Mouse (Mus musculus): ENCODE data around the gene Fitm1. TPM values are rescaled to one million over a fixed set of nuclear protein-coding genes. Genes with fewer than 3 reads are reported as not detected.
A peak's percentile ranks its signal among the peaks of the same experiment; 100 is the strongest.

Fitm1 gene
- total RNA-seq, 2 experiments from 2014 or later, result not detected

GRCm38 (mm10) chr14:55589771-55590448 is 14.5 kb downstream of the Fitm1 start:
- DNase-seq (ENCODE audit: low spot score in 2 of 2), result no peak
- intact Hi-C loops (cut with DNase I), result loop anchor here (2.0 kb wide), 1 partner anchor 29 kb away; the partner anchor contains the start of genes A730061H03Rik and Dcaf11

- intact Hi-C loops (cut with DNase I), result loop anchor here (2.0 kb wide), 1 partner anchor 30 kb away; the partner anchor contains the start of genes A730061H03Rik and Dcaf11
- DNase-seq (ENCODE audit: low spot score in 2 of 2), result peak; percentile 88 to 91
Measured at GRCm38 (mm10) chr14:55590748-55591330, 15.4 kb downstream of the Fitm1 start, which contains the start of gene Psme2. Gene Psme2 (minus strand): TSS chr14:55591113.

- DNase-seq (ENCODE audit: low spot score in 2 of 2), result peak; percentile 91 to 93
- intact Hi-C loops (cut with DNase I), result loop anchor here (2.0 kb wide), 1 partner anchor 31 kb away; the partner anchor contains the start of genes A730061H03Rik and Dcaf11
Measured at GRCm38 (mm10) chr14:55591331-55591891, 16.0 kb downstream of the Fitm1 start, which contains the start of gene Rnf31. Gene Rnf31 (plus strand): TSS chr14:55591708.

- intact Hi-C loops (cut with DNase I), result no loop called here
- no peak for DNase-seq (ENCODE audit: low spot score in 2 of 2)
Measured at GRCm38 (mm10) chr14:55592226-55592625, 16.8 kb downstream of the Fitm1 start.

- DNase-seq (ENCODE audit: low spot score in 2 of 2), result no peak
- intact Hi-C loops (cut with DNase I), result no loop called here
Measured at GRCm38 (mm10) chr14:55596036-55596690, 20.7 kb downstream of the Fitm1 start.

GRCm38 (mm10) chr14:55598521-55599390 is 23.3 kb downstream of the Fitm1 start:
- intact Hi-C loops (cut with DNase I), result no loop called here
- no peak for DNase-seq (ENCODE audit: low spot score in 2 of 2)

- intact Hi-C loops (cut with DNase I), result no loop called here
- no peak for DNase-seq (ENCODE audit: low spot score in 2 of 2)
Measured at GRCm38 (mm10) chr14:55603271-55603632, 27.8 kb downstream of the Fitm1 start, which contains the start of gene Irf9. Gene Irf9 (plus strand): TSS chr14:55603571.

GRCm38 (mm10) chr14:55603633-55604576 is 28.5 kb downstream of the Fitm1 start:
- intact Hi-C loops (cut with DNase I), result no loop called here
- DNase-seq (ENCODE audit: low spot score in 2 of 2), result peak; percentile 73 to 84

- no peak for DNase-seq (ENCODE audit: low spot score in 2 of 2)
- intact Hi-C loops (cut with DNase I), result no loop called here
Measured at GRCm38 (mm10) chr14:55604823-55605222, 29.4 kb downstream of the Fitm1 start.

- intact Hi-C loops (cut with DNase I), result no loop called here
- no peak for DNase-seq (ENCODE audit: low spot score in 2 of 2)
Measured at GRCm38 (mm10) chr14:55605743-55606459, 30.5 kb downstream of the Fitm1 start.

- intact Hi-C loops (cut with DNase I), result no loop called here
Measured at GRCm38 (mm10) chr14:55608339-55608738, 32.9 kb downstream of the Fitm1 start.

GRCm38 (mm10) chr14:55613346-55613745 is 37.9 kb downstream of the Fitm1 start:
- no peak for DNase-seq (ENCODE audit: low spot score in 2 of 2)
- intact Hi-C loops (cut with DNase I), result no loop called here

More at GRCm38 (mm10) chr14:55608339-55608738, 32.9 kb downstream of the Fitm1 start:
- no peak for DNase-seq (ENCODE audit: low spot score in 2 of 2)

- intact Hi-C loops (cut with DNase I), result no loop called here
- DNase-seq (ENCODE audit: low spot score in 2 of 2), result no peak
Measured at GRCm38 (mm10) chr14:55614565-55615178, 39.3 kb downstream of the Fitm1 start.

GRCm38 (mm10) chr14:55615876-55616275 is 40.5 kb downstream of the Fitm1 start:
- DNase-seq (ENCODE audit: low spot score in 2 of 2), result no peak
- intact Hi-C loops (cut with DNase I), result no loop called here

- intact Hi-C loops (cut with DNase I), result no loop called here
- DNase-seq (ENCODE audit: low spot score in 2 of 2), result no peak
Measured at GRCm38 (mm10) chr14:55616844-55617243, 41.4 kb downstream of the Fitm1 start.

GRCm38 (mm10) chr14:55617822-55618221 is 42.4 kb downstream of the Fitm1 start, which contains the start of gene Rec8:
Gene Rec8 (plus strand): TSS chr14:55618037.
- no peak for DNase-seq (ENCODE audit: low spot score in 2 of 2)
- intact Hi-C loops (cut with DNase I), result no loop called here
